Mouse (Mus musculus) embryonic facial prominence, embryonic 15.5 days (tissue): ENCODE data around the gene Cul7. TPM values are rescaled to one million over a fixed set of nuclear protein-coding genes. Genes with fewer than 3 reads are reported as not detected.

Source experiments
- ATAC-seq: fragments of 200-750 bp; cut with Nextera tagmentation; 2 replicates; pipeline ENCODE4 v1.8.0; 2017; ENCODE audit warnings: low read depth, moderate TSS enrichment; ENCODE audit not compliant: insufficient number of reproducible peaks, low FRiP score, low TSS enrichment
- H3K27ac ChIP-seq: fragments of 300-500 bp; sonication (generic); replicated peaks from 2 replicates; pipeline ENCODE4 v1.5.1; 2015; ENCODE audit warnings: mild to moderate bottlenecking, inconsistent platforms
- H3K27me3 ChIP-seq: fragments of 300-500 bp; sonication (generic); 2 replicates; pipeline ENCODE4 v1.6.1; 2015; ENCODE audit warnings: inconsistent platforms
- H3K36me3 ChIP-seq: fragments of 300-500 bp; sonication (generic); 2 replicates; pipeline ENCODE4 v1.6.1; 2015; ENCODE audit warnings: mild to moderate bottlenecking, inconsistent platforms
- H3K4me1 ChIP-seq: fragments of 300-500 bp; sonication (generic); 2 replicates; pipeline ENCODE4 v1.6.1; 2015; ENCODE audit warnings: inconsistent platforms
- H3K4me2 ChIP-seq: fragments of 300-500 bp; sonication (generic); replicated peaks from 2 replicates; pipeline ENCODE4 v1.6.1; 2015; ENCODE audit warnings: mild to moderate bottlenecking, inconsistent platforms
- H3K4me3 ChIP-seq: fragments of 300-500 bp; sonication (generic); replicated peaks from 2 replicates; pipeline ENCODE4 v1.5.1; 2015; ENCODE audit warnings: mild to moderate bottlenecking, inconsistent platforms
- H3K9ac ChIP-seq: fragments of 300-500 bp; sonication (generic); 2 replicates; pipeline ENCODE4 v1.6.1; 2015; ENCODE audit warnings: inconsistent platforms
- H3K9me3 ChIP-seq: fragments of 300-500 bp; sonication (generic); replicated peaks from 2 replicates; pipeline ENCODE4 v1.6.1; 2016; ENCODE audit warnings: inconsistent platforms
- WGBS: fragments of 180-500 bp; shearing (Covaris S2); methylation state at CpG from one replicate; pipeline ENCODE4 v1.1.7; 2015; 5-methylcytosine and 5-hydroxymethylcytosine counted together
- polyA plus RNA-seq: library from polyadenylated mRNA; unstranded; fragments of >200 nt; fragmentation: Nextera tagmentation; extraction: Ambion mirVana; gene quantifications from 2 replicates; pipeline ENCODE4 v1.2.1, GENCODE M21; 2015

Gene Cul7
- polyA plus RNA-seq, 1 experiment from 2014 or later = 64.1 TPM

- Histone ChIP-seq H3K4me3 (peak overlapping the region; percentile 21), H3K4me2 (peak overlapping the region; percentile 44), H3K27ac (peak overlapping the region; percentile 96), H3K9me3 (no peaks in the 10 kb centered on the region), H3K4me1 (peaks cover 95% of the 10 kb centered on the region), H3K9ac (no peak overlapping the region), H3K27me3 (no peaks in the 10 kb centered on the region), H3K36me3 (no peaks in the 10 kb centered on the region)
- 40% methylated on average over 12 of the region's 12 CpGs for WGBS
- no peak for ATAC-seq
Measured at GRCm38 (mm10) chr17:46617799-46618198, 32.3 kb upstream of the Cul7 start.

- H3K36me3 ChIP-seq = no peaks in the 10 kb centered on the region
- H3K9me3 ChIP-seq = no peaks in the 10 kb centered on the region
- peak overlapping the region; percentile 96 for H3K27ac ChIP-seq
- whole genome bisulfite sequencing = 12% methylated on average over 6 of the region's 6 CpGs
- 0 out of 2 replicates have a peak overlapping the region, but pooled peaks have one; percentile 0 for H3K9ac ChIP-seq
- H3K4me2 ChIP-seq = peak overlapping the region; percentile 44
- peak overlapping the region; percentile 21 for H3K4me3 ChIP-seq
- peaks cover 95% of the 10 kb centered on the region for H3K4me1 ChIP-seq
- 0 out of 2 replicates have a peak, but pooled peaks have one; percentile 31 for ATAC-seq
- H3K27me3 ChIP-seq = no peaks in the 10 kb centered on the region
Measured at GRCm38 (mm10) chr17:46618394-46618768, 31.8 kb upstream of the Cul7 start.

DNA sequence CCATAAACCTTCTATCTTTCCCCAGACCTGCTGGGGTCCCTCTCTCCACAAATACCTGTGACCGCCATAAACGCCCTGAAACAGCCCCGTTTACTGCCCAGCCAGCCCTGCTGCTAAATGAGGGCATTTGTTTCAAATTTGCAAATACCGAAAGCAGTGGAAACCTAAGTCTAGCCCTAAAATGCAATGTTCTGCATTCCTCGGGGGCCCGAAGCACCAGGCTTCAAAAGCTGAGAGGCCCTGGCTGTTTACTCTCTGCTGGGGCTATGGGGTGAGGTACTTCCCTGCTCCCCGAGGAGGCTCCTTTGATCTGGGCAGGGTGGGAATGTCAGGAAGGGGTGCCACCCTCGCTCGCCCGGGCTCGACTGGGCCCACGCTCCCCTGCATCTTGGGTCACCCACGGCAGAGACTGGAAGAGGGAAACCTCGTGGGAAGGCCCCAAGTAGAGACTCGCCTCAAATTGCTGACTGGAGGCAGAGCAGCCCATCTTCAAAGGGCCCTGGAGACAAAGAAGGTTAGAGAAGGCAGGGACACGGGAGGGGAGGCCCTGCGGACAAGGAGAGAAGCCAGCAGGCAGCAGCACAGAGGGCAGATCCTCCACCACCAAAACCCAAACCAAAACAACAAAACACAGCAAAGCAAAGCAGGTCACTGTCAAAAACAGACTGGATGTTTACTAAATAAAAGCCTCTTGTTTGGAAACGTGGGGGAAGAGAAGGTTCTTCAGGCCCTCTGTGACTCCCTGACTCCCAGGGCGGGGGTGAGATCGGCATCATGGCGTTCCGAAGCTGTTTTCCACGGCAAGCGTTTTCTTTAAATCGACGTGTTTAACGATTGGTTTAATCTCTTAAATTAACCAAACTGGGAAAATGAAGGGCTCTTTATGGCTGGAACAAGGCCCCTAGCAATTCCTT is 31.1 kb upstream of the Cul7 start:
- peak overlapping the region; percentile 44 for H3K4me2 ChIP-seq
- 6% methylated on average over 27 of the region's 27 CpGs for WGBS

GRCm38 (mm10) chr17:46619683-46620357 is 30.3 kb upstream of the Cul7 start:
- Histone ChIP-seq H3K4me2 (peak overlapping the region; percentile 44), H3K9me3 (no peaks in the 10 kb centered on the region), H3K27ac (peak overlapping the region; percentile 96), H3K4me3 (0 out of 2 replicates have a peak overlapping the region, but pooled peaks have one; percentile 1), H3K9ac (0 out of 2 replicates have a peak overlapping the region, but pooled peaks have one; percentile 0), H3K36me3 (no peaks in the 10 kb centered on the region), H3K27me3 (no peaks in the 10 kb centered on the region), H3K4me1 (peaks cover 96% of the 10 kb centered on the region)
- WGBS = 20% methylated on average over 16 of the region's 16 CpGs
- ATAC-seq = no peak

More for the DNA sequence above, 31.1 kb upstream of the Cul7 start:
- Histone ChIP-seq H3K27me3 (no peaks in the 10 kb centered on the region), H3K9ac (peak overlapping the region; percentile 0; the same call in 1 of the 2 replicates), H3K4me3 (peak overlapping the region; percentile 21), H3K4me1 (peaks cover 95% of the 10 kb centered on the region), H3K27ac (peak overlapping the region; percentile 96), H3K9me3 (no peaks in the 10 kb centered on the region), H3K36me3 (no peaks in the 10 kb centered on the region)
- ATAC-seq = peak; percentile 58

- H3K36me3 ChIP-seq = no peaks in the 10 kb centered on the region
- no peak overlapping the region for H3K4me3 ChIP-seq
- peak overlapping the region; percentile 96 for H3K27ac ChIP-seq
- no peaks in the 10 kb centered on the region for H3K9me3 ChIP-seq
- no peak overlapping the region for H3K9ac ChIP-seq
- WGBS = 27% methylated on average over 15 of the region's 15 CpGs
- H3K4me2 ChIP-seq = peak overlapping the region; percentile 8
- ATAC-seq = no peak
- H3K27me3 ChIP-seq = no peaks in the 10 kb centered on the region
- peaks cover 93% of the 10 kb centered on the region for H3K4me1 ChIP-seq
Measured at GRCm38 (mm10) chr17:46621324-46621723, 28.8 kb upstream of the Cul7 start.

GRCm38 (mm10) chr17:46622269-46622668 is 27.9 kb upstream of the Cul7 start:
- peaks cover 95% of the 10 kb centered on the region for H3K4me1 ChIP-seq
- ATAC-seq = no peak
- H3K4me2 ChIP-seq = peak overlapping the region; percentile 6; the same call in 1 of the 2 replicates
- no peak overlapping the region for H3K4me3 ChIP-seq
- H3K36me3 ChIP-seq = no peaks in the 10 kb centered on the region
- H3K9me3 ChIP-seq = no peaks in the 10 kb centered on the region
- no peaks in the 10 kb centered on the region for H3K27me3 ChIP-seq
- peak overlapping the region; percentile 96 for H3K27ac ChIP-seq
- WGBS = 56% methylated on average over 11 of the region's 11 CpGs
- peak overlapping the region; percentile 9; the same call in 1 of the 2 replicates for H3K9ac ChIP-seq

GRCm38 (mm10) chr17:46623819-46624557 is 26.1 kb upstream of the Cul7 start:
- Histone ChIP-seq H3K27me3 (no peaks in the 10 kb centered on the region), H3K27ac (peak overlapping the region; percentile 91), H3K36me3 (no peaks in the 10 kb centered on the region), H3K4me2 (peak overlapping the region; percentile 49), H3K4me3 (peak overlapping the region; percentile 32), H3K9ac (peak overlapping the region; percentile 35), H3K4me1 (peaks cover 87% of the 10 kb centered on the region), H3K9me3 (no peaks in the 10 kb centered on the region)
- peak; percentile 25; the same call in 1 of the 2 replicates for ATAC-seq
- 9% methylated on average over 10 of the region's 10 CpGs for WGBS

GRCm38 (mm10) chr17:46624598-46624997 is 25.5 kb upstream of the Cul7 start:
- Histone ChIP-seq H3K4me2 (peak overlapping the region; percentile 49), H3K4me1 (peaks cover 82% of the 10 kb centered on the region), H3K36me3 (no peaks in the 10 kb centered on the region), H3K9me3 (no peaks in the 10 kb centered on the region), H3K4me3 (peak overlapping the region; percentile 32), H3K9ac (peak overlapping the region; percentile 35), H3K27ac (peak overlapping the region; percentile 91), H3K27me3 (no peaks in the 10 kb centered on the region)
- ATAC-seq = 0 out of 2 replicates have a peak, but pooled peaks have one; percentile 13
- WGBS = 40% methylated on average over 12 of the region's 12 CpGs

DNA sequence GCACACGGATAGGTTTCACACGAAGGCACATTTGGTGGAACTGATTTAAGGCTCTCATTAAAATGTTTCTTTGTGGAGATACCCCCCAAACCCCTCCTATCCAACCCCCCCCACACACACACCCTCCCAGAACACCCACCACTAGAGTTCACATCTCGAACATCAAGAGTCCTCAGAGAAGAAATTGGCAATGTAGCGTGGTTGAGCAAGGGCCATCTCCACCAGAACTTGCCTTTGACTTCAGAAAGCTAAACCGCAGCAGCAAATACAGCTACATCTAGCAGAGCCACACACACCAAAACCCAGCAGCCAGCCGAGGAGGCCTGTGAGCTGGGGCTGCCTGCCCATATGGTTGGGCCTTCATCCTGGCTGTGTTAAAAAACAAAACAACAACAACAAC is 22.7 kb upstream of the Cul7 start:
- H3K4me3 ChIP-seq = peak overlapping the region; percentile 72
- WGBS = 23% methylated on average over 6 of the region's 6 CpGs
- no peaks in the 10 kb centered on the region for H3K27me3 ChIP-seq
- H3K4me1 ChIP-seq = peaks cover 77% of the 10 kb centered on the region
- H3K27ac ChIP-seq = peak overlapping the region; percentile 95
- H3K36me3 ChIP-seq = peaks cover 8% of the 10 kb centered on the region; the same call in 1 of the 2 replicates
- no peak overlapping the region; the same call in 1 of the 2 replicates for H3K9ac ChIP-seq
- peak overlapping the region; percentile 62 for H3K4me2 ChIP-seq
- ATAC-seq = no peak
- H3K9me3 ChIP-seq = no peaks in the 10 kb centered on the region

GRCm38 (mm10) chr17:46628471-46628790 is 21.7 kb upstream of the Cul7 start:
- H3K9ac ChIP-seq = peak overlapping the region; percentile 99
- H3K4me3 ChIP-seq = peak overlapping the region; percentile 72
- ATAC-seq = no peak
- peak overlapping the region; percentile 62 for H3K4me2 ChIP-seq
- no peaks in the 10 kb centered on the region for H3K27me3 ChIP-seq
- H3K4me1 ChIP-seq = peaks cover 67% of the 10 kb centered on the region
- no peaks in the 10 kb centered on the region for H3K9me3 ChIP-seq
- under 1% methylated on average over 13 of the region's 13 CpGs for WGBS
- peaks cover 17% of the 10 kb centered on the region for H3K36me3 ChIP-seq
- peak overlapping the region; percentile 95 for H3K27ac ChIP-seq
